Mouse (Mus musculus) neutrophil, adult 5-6 weeks (primary cell): ENCODE measurements around the gene Crlf2. TPM values are rescaled to one million over a fixed set of nuclear protein-coding genes. Genes with fewer than 3 reads are reported as not detected.

ENCODE experiments used
- ATAC-seq: fragments of 151-379, 151-347 bp; 2 replicates; pipeline ENCODE4 v1.8.0; 2017; ENCODE audit warnings: mild to moderate bottlenecking, moderate TSS enrichment; ENCODE audit not compliant: insufficient number of reproducible peaks, poor library complexity, low FRiP score, severe bottlenecking; ENCODE audit errors: extremely low read depth
- total RNA-seq: library from RNA; stranded (forward); fragments of 200-1000 nt; gene quantifications from 2 replicates; pipeline ENCODE4 v1.2.3, GENCODE M21; 2017

The Crlf2 gene
- total RNA-seq, 1 experiment from 2014 or later, result 49.6 TPM

DNA sequence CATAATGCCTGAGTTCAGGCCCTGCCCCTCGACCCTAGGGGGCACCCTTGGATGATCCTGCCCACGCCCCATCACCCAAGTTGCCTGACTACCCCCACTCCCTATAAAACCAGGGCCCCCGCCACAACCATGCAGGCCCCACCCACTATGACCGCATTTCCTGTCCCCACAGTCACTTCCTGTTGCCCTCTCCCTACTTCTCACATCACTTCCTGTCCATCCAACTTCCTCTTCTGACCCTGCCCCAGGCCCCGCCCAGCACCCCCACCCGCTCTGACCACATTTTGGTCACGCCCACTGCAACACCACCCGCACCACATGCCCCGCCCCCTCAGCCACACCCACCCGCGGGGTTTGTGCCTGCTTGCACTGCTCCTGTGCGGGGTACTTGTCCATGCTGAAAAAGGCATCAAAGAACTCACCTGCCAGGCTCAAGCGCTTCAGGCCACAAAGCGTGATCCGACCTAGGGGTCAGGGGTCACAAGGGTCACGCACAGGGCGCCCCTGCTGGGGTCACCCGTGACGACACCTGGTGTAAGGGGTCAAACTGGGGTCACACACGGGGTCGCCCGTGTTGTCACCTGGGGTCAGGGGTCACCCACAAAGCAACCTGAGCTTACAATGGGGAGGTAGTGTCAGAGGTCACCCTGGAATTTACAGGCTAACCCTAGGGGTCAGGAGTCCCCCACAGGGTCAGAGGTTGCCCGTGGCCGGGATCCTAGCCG, 7.6 kb downstream of the Crlf2 start:
- ATAC-seq, result peak; percentile 31; the same call in 1 of the 2 replicates

DNA sequence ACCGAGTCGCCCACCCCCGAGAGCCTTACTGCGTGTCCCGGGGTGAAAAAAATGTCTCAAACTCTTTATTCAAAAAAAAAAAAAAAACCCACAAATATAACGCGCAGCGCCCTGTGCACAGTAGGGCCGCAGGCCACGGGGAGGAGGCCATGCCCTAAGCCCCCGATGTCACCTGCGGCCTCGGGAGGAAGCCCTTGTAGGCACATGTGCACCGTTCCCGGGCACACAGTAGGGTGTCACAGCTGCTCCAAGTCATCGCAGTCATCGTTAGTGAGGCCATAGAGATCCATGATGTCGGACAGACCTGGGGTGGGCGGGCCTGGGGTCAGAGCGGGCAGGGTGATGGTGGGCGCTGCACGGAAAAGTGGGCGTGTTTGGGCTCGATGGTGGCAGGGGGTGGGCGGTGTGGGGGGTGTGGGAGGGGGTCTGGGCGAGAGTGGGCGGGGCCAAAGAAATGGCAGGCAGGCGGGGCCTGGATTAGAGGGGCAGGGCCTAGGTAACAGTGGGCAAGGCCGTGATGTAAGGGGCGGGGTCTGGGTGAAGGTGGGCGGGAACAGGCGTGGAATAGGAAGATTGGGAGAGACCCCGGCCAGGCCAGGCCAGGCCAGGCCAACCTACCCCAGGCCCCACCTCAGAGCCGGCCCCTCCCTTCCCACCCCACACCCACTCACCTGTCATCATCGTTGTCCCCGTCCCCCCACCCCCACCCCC, 8.4 kb downstream of the Crlf2 start:
- ATAC-seq, result no peak

DNA sequence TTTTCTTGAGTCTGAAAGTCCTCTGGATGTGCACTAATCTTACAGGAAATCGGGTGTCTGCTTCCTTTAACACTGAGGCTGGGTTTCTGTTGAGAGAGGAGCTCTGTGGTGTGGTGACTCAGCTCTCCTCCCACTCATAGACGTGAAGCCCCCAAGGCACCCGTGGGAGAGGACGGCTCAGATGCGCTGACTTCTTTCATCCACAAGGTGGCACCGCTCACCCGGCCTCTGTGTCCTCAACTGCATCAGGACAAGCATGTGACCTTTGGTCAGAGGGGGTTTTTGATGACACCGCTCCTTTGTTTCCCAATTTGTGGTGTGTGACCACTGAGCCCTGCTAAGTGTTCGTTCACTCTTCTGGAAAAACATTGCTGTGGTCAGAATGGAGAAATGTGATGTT, 10.1 kb downstream of the Crlf2 start:
- peak; percentile 67 for ATAC-seq

DNA sequence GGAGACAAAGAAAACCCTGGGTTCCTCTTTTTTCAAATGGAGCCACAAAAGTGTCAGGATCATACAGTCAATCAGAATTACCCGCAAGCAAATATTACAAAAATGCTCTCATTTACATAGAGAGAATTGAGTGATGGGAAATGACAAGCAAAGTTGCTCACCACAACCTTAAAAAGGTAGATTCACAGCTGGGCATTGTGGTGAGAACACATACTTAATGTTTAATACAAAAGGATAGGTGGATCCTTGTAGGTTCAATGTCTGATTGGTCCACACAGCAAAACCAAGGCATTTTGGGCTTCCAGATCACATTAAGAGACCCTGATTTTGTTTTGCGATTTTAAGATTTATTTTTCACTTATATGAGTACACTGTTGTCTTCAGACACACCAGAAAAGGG, 11.7 kb downstream of the Crlf2 start:
- no peak for ATAC-seq

DNA sequence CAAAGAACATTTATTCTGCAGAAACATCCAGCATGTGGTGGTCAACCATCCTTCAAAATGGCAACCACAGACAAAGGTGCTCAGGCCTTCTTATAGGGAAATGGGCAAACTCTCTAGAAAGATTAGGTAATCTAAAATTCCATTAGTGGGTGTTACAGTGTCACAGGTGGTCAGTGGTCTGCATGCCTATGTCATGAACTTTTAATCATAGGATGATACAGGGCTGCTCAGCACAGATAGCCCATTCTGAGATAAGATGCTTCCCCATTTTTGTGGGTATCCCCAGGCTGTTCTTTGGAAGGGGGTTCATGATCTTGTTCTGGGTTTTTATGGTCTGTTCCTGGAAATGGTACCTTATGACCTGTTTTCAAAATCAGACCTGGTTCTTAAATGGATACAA, 49.1 kb downstream of the Crlf2 start:
- no peak for ATAC-seq

DNA sequence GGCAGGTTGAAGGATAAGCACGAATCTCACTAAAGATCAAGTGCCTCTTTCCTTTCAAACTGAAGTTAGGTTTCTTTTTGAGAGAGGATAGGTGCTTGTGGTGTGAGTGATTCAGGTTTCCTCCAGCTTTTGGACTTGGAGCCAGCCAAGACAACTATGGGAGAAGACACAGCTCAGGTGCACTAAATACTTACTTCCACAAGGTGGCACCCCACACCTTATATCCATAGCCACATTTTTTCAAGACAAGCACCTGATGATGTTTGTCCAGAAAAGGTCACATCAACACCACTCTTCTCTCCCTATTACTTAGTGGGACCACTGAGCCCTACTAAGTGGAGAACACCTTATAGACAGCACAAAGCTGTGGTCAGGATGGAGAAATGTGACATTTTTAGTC, 52.1 kb downstream of the Crlf2 start:
- ATAC-seq, result peak; percentile 33; the same call in 1 of the 2 replicates

Other genes starting within 250 kb of the Crlf2 start
- not detected in 2 replicates for gene Vmn2r16, start 228.8 kb downstream of the Crlf2 start, total RNA-seq
- gene Vmn2r17, start 139.3 kb downstream of the Crlf2 start, total RNA-seq, result not detected in 2 replicates
- 2.8 and 4.2 TPM in 2 replicates for gene 5430403G16Rik, start 132.0 kb upstream of the Crlf2 start, total RNA-seq
- gene 4930522L14Rik, start 192.9 kb upstream of the Crlf2 start, total RNA-seq, result 14.7 and 16.1 TPM in 2 replicates